Mouse (Mus musculus): ENCODE measurements at regions not wholly inside any gene's neighbourhood (a gene's known extent, or its start where the extent isn't known, plus 50 kb on each side); places are given as distances from the start of the nearest gene placed in this dataset.

DNA sequence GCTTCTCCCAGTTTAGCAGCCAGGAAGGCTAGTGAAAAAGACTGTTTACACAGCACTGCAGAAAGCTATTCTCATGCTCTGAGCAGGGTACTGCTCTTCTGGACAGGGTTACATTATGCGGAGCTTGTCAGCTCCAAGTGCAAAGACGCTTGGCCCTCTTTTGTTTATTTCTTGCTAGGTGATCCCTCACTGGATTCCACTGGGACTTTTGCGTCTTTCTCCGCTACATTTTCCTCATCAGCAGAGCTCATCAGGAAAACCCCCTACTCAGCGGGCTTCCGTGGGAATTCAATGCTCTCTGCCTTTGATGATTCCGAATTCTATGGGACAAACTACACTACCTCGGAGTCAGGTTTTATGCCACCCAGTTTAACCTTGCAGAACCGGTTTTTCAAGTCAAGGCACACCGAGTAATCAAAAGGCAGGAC lies 172.0 kb downstream of the Qdpr start:
- DNase-seq (ENCODE audit: extremely low read depth, insufficient read length, low spot score), result no peak

DNA sequence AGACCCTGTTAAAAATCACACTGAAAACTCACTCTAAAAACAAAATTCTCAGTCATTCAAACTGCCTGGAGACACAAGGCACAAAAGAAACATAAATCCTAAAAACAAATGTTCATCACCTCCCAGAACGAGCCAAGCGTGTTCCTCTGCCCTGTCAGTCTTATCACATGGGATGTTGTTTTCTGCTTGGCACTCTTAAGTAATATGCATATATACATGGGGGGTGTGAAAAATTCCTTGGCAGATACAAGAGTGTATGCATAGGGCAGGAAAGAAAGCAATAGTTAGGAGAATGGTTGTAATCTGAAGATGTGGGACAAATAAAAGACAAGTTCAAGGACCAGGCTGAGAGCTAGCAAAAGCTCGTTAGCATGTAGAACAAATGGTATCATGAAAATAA lies 179.4 kb downstream of the Qdpr start:
- DNase-seq (ENCODE audit: extremely low read depth, insufficient read length, low spot score), result no peak

DNA sequence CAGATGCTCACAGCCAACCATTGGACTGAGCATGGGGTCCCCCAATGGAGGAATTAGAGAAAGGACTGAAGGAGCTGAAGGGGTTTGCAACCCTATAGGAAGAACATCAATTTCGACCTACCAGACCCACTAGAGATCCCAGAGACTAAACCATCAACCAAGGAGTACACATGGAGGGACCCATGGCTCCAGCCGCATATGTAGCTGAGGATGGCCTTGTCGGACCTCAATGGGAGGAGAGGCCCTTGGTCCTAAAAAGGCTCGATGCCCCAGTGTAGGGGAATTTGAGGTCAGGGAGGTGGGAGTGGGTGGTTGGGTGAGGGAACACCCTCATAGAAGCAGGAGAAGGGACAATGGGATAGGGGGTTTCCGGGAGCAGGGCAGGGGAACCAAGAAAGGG lies 180.6 kb downstream of the Qdpr start:
- no peak for DNase-seq (ENCODE audit: extremely low read depth, insufficient read length, low spot score)

DNA sequence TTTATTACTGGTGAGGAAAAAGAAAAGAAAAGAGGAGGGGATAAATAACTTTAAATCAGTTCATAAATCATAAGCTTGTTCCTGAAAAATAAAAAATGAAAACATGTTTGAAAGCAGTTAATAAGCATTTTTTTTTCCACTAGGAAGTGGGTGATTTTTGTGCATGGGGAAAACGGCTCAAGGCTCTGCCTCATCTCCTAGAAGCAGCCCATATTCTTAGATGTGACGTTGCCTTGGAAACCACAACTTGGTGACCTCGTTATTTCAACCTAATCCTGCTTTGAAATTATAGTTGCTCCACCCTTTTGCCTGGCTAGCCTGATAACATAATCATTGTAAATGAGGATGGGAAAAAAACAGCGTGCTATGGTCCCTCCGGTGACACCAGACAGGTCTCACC lies 183.1 kb downstream of the Qdpr start:
- no peak for DNase-seq (ENCODE audit: extremely low read depth, insufficient read length, low spot score)

DNA sequence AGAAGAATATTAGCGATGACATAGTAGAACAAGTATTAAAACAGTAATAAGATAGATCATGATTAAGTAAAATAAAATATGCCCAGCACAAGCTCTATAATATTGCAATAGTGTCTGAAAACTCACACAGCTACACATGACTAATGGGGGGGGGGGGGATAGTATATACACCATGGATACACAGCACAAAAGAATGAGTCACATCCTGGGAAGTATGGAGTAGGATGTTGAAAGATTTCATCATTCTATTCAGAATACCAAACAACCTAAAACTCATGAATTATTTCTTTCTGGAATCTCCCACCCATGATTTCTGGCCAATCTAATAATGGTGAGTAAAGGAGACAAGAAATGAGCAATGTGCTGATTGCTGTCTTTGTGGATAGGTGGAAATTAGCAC lies 191.6 kb downstream of the Qdpr start:
- DNase-seq (ENCODE audit: extremely low read depth, insufficient read length, low spot score), result no peak

DNA sequence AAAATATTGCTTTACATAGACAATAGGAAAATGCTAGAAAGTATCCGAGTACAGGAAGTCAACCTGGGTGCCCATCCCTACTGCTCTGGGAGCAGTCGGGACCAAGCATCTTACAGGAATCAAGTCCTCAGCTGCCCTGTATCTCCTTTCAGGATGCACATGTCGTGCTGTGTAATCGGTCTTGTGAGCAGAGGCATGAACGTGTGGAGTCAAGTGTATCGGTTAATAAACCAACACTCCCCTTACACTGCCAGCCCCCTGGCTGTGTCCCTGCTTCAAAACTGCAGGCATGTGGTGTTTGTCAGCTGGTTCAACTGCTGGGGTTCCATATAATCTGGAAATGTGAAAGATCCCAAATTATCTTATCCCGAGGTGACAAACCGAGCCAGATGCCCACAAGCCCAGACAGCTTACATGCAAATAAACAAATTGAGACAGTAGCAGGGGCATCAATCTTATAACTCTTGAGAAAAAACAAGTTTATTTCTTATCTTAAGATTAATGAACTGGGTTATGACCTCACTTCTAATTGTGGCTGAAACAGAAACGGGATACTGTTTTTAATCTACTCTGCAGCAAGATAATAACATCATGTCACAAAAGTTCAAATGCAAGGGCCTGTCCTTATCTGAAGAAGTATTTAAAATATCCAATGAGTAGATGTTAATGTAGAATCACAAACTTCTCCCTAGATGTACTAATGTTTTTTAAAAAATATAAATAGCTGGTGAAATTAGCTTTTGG lies 193.6 kb downstream of the Qdpr start:
- no peak for DNase-seq (ENCODE audit: extremely low read depth, insufficient read length, low spot score)

DNA sequence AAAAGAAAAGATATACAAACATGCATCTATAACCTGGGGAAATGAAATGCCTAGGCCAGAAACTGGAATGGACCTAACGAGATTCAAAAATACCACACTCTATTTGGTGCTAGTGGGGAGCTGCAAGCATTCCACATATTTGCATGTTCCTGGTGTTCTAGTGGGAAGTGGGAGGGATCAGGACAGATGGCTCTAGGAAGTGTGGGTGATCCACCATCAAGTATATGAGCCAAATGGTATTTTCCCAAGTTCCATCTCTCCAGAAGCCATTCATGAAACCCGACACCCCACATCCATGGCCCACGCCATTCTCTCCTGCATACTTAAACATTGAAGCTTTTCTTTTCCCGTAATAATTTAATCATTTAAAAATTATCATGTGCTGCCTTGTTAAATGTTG lies 218.2 kb downstream of the Qdpr start:
- DNase-seq (ENCODE audit: extremely low read depth, insufficient read length, low spot score), result no peak

DNA sequence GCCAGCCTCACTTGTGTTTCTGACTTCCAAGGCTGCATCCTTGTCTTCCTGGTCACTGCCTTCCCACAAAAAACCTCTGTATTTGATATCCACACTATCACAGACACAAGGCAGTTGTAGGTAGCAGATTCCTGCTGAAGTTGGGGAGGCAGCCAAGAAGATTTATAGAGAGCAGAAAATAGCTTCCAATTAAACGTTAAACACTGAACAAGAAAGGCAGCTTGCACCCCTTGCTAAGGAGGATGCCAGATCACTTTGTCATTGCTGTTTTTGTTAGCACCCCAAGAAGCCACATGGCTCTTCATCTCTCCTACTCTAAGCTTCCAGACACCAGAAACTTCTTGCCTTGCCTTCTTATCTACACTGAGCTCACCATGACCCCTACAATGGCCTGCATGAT lies 219.9 kb downstream of the Qdpr start:
- no peak for DNase-seq (ENCODE audit: extremely low read depth, insufficient read length, low spot score)

DNA sequence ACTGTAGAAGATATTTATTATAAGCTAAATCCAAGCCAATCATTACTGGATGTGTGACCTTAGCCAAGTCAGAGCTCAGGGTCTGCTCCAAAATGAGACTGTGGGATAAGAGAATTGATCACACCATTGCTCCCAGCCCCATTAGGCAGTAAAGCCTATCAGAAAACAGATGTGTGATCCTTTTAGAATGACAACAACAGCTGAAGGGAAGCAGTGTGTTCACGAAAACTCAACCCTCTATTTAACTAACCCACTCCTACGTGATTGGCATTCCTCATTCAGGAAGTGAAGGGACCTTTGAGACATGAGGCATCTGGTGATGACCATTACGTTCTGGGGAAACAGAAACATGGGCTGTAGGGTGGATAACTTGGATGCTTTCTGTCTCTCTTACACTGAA lies 220.6 kb downstream of the Qdpr start:
- no peak for DNase-seq (ENCODE audit: extremely low read depth, insufficient read length, low spot score)

DNA sequence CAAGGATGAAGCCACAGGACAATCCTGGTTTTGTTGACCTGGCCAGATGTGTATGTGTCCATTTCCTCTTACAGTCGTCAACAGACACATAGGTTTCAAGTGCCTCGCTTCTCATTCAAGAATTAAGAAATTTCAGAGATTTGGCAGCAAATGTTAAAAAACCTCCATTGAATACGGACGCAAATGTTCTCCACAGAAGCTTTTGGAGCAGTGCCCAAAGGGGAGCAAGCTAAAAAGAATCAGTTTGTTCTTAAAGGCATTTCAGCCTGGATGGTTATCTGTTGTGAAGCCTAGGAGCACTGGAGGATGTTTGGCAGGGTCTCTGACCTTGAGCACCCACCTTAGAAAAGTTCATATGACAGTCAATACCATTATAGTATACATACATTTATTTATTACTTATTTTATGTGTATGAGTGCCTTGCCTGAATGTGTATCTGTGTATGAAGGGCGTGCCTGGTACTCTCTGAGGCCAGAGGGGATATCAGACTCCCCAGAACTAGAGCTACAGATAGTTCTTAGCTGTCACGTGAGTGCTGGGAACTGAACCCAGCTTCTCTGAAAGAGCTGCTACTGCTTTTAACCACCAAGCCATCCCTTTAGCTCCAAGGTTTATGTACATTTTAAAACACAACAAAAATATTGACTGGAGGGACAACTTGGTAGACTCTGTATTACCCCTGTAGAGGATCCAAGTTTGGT lies 221.7 kb downstream of the Qdpr start:
- no peak for DNase-seq (ENCODE audit: extremely low read depth, insufficient read length, low spot score)

DNA sequence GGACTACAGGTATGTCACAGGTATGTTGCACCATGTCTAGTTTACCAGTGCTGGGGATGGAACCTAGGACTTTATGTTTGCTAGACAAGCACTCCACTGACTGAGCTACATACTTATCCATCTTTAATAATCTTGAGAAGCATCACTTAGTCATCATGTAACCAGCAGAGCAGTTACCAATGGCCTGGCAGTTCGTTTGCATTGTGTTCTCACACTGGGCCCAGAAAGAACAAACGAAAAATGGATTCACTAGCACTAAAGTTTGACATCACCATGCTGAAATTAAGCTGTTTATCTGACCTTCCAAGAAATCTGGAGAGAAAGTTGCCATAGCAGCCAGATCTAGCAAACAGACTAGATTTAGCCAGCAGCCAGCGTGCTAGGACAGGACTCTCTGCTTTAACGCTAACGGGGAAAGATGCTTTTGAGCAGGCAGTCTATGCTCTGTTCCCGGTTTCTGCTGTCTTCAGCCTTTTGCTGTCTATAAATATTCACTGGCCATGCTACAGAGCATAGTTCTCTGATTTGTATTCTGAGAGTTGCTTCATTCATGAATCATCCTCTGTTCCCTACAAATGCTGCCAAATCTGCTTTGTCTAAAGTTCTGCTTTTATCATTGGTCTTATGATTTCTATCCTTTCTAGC lies 229.6 kb downstream of the Qdpr start:
- no peak for DNase-seq (ENCODE audit: extremely low read depth, insufficient read length, low spot score)

DNA sequence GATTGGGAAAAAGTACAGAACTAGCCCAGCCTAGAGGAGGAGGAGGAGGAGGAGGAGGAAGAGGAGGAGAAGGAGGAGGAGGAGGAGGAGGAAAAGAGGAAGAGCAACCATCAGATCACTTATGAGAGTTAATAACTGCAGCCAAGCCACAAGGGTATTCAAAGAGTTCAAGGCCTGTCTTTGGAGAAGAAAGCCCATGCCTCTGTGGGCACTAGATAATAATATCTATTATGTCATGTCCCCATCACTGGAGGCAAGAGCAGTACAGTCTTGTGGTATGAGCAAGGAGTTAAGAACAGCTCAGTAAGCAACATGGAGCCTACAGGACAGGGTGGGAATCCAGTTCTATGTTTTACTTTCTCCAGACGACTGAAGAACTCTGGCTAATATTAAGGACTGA lies 230.5 kb downstream of the Qdpr start:
- DNase-seq (ENCODE audit: extremely low read depth, insufficient read length, low spot score), result no peak

DNA sequence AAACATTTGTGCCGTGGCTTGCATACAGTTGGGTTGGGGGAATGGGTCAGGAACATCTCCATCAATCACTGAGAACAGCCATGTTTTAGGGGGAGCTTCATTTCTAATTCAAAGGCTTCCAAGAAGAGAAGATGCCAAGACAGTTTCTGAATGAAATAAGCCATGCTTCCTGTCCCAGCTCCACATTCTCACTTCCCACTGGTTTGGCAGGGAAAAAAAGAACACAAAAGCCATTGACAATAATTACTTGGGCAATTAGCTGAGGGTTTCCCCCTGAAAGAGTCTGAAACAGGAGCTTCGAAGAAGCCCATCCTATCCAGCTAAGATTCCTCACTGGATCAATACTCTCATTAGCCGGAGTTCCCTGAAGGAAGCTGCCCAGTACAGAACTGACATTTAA lies 230.9 kb downstream of the Qdpr start:
- DNase-seq (ENCODE audit: extremely low read depth, insufficient read length, low spot score), result no peak

DNA sequence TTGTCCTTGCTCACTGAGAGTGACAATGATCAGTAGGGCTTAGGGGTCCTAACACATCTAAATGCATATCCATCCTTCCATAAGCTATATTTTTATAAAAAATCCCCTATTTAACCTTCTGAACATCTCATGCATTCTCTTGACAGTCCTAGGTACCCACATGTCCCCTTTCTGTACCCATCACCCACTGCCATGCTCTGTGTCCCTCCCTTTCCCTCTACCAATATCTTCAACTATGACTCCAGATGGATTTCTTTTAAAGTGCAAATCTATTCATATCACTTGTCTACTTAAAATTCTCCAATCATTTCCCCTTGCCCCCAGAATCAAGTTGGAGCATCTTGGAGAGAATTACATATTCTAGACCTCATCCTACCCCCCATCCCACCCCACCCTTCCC lies 235.6 kb downstream of the Qdpr start:
- no peak for DNase-seq (ENCODE audit: extremely low read depth, insufficient read length, low spot score)

DNA sequence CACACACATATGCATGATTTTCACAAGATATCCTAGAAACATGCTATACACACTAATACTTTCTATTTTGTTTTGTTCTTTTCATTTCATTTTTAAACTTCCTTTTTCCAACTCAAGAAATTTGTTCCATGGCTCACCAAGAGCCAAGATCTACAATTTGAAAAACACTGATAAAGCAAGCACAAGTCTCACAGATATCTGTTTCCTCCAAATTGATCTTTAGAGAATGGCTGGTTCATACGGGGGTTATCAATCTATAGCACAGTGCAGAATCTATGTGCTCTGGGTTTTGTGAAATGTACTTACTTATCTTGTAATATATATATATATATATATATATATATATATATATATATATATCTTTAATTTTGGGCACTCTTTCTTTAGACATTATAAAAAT lies 251.6 kb downstream of the Qdpr start:
- no peak for DNase-seq (ENCODE audit: extremely low read depth, insufficient read length, low spot score)

DNA sequence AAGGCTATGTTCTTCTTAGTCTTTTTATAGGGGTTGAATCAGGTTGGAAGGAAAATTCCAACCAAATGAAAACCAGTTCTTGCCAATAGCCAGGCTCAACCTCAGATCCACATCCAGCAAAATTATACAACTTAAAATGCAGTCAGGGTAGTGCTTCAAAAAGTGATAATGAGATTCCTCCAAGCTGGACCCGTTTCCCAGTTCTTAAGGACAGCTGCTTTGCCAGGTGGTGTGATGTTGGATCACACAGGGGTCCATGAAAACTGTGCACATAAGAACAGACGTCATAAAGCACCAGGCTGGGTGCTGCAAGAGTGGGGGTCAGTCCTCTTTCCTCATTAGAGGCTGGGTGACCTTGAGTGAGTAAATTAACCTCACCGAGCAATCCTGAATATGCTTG lies 253.9 kb downstream of the Qdpr start:
- DNase-seq (ENCODE audit: extremely low read depth, insufficient read length, low spot score), result no peak

DNA sequence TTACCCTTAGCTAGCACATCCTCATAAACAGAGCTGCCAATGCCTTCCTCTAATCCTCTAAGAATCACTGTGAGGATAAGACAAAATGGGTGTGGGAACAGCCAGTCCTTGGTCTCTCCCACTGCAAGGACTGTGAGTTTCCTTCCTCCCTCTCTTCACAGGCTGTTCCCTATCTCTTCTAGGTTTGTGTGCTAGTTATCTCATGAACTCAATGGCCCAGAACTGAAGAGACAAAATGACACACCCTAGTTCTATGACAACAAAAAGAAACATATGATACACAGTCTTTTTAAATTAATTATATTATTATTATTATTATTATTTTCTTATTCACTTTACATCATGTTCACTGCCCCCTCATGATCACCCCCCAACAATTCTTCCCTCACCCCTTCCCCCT lies 257.7 kb downstream of the Qdpr start:
- DNase-seq (ENCODE audit: extremely low read depth, insufficient read length, low spot score), result no peak

DNA sequence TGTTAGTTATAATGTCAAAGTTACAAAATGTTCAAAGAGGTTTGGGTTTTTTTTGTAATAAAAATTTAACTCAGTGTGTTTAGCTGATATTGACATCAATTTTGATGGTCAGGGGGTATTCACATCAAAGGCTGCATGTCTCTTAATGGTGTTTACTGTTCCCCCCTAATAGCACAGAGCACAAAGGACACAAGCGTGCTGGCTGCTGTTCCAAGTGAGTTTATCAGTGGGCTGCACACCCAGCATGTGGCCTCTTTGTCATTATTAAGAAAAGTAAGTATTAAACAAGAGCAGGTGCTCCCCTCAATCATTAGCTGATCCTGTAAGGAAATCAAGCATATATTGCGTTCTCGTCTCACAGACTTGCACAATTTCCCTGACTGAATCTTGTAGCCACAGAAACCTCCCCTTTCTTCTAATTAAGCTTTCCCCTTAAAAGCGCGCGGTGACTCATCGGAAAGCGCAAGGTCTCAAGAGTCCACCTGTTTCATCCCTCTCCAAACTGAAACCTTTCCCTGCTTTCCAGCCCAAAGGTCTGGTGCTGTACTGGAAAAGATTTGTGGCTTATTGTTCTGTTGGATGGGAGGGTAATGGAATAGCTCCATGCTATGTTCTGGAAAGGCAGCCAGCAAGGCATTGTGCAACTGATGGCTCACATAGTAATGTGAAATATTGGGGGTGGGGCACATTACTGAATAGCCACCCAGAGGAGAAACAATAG lies 276.8 kb downstream of the Qdpr start:
- DNase-seq (ENCODE audit: extremely low read depth, insufficient read length, low spot score), result no peak

DNA sequence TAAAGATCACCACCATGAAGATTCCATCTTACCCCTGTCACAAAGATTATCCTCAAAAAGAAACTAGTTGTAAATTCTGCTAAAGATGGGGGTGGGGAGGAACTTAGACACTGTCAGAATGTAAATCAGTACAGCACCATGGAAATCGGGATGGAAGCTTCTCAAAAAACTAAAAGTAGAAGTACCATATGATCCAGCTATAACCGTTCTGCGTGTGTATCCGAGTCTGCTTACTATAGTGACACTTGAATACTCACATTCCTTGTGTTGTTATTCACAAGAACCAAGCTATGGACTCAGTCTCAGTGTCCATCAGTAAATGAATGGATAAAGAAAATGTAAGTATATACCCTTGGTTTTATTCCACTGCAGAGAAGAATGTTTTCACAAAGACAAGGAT lies 290.8 kb downstream of the Qdpr start:
- DNase-seq (ENCODE audit: extremely low read depth, insufficient read length, low spot score), result no peak

DNA sequence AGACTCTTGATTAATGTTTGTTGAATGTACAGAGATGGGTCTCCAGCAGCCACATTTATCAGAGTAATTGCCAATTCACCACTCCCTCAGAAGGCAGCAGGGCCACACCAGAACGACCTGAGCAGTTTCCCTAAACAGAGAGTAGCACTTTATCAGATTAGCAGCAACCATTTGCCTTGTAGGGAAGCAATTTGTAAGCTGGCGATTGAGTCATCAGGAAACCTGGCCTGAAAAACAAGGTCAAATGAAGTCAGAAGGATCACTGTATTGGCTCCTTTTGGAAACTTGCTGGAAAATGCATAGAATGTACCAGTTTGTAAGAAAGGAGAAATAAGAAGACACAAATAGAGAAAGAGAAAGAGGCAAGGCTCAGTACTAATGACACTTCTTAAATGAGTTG lies 295.1 kb downstream of the Qdpr start:
- no peak for DNase-seq (ENCODE audit: extremely low read depth, insufficient read length, low spot score)

DNA sequence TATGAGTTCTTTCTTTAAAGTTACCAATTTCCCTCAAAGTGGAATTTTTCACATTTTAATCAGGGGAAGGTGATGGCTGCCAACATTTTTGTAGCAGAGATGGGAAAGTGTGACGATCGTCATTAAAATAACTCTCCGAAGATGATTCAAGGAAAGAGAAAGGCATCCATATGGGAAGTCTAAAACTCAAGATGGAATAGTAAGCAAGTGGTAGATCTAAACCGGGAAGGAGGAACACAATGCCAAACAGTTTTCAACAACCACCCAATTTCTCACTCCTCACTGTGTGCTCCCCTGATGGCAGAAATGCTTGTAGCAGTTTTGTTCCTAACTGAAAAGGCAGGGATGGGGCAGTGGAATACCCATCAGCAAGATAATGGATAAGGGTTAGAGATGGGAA lies 305.9 kb downstream of the Qdpr start:
- DNase-seq (ENCODE audit: extremely low read depth, insufficient read length, low spot score), result no peak

Data from 3134 (cell line).